Mouse (Mus musculus): ENCODE data around the gene Myo1b. TPM values are rescaled to one million over a fixed set of nuclear protein-coding genes. Genes with fewer than 3 reads are reported as not detected.

The Myo1b gene
- total RNA-seq, 2 experiments from 2014 or later = 29.3 to 32.3 TPM

GRCm38 (mm10) chr1:51740626-51741231, 175.1 kb downstream of the Myo1b start:
- DNase-seq (ENCODE audit: low spot score in 2 of 2) = no peak

- peak in 1 of 2 experiments; percentile 42 for DNase-seq (ENCODE audit: low spot score in 2 of 2)
These were observed 176.5 kb downstream of the Myo1b start for GRCm38 (mm10) chr1:51739252-51739852.

- no peak for DNase-seq (ENCODE audit: low spot score in 2 of 2)
These were observed 179.0 kb downstream of the Myo1b start for GRCm38 (mm10) chr1:51736822-51737221.

GRCm38 (mm10) chr1:51734721-51735120, 181.2 kb downstream of the Myo1b start:
- DNase-seq (ENCODE audit: low spot score in 2 of 2) = no peak

GRCm38 (mm10) chr1:51729407-51729806, 186.5 kb downstream of the Myo1b start:
- DNase-seq (ENCODE audit: low spot score in 2 of 2) = no peak

GRCm38 (mm10) chr1:51728816-51729215, 187.1 kb downstream of the Myo1b start:
- DNase-seq (ENCODE audit: low spot score in 2 of 2) = no peak

- DNase-seq (ENCODE audit: low spot score in 2 of 2) = peak in 1 of 2 experiments; percentile 57
These were observed 195.8 kb downstream of the Myo1b start for GRCm38 (mm10) chr1:51719897-51720673.

GRCm38 (mm10) chr1:51710831-51711230, 205.0 kb downstream of the Myo1b start:
- DNase-seq (ENCODE audit: low spot score in 2 of 2) = no peak

GRCm38 (mm10) chr1:51706106-51706505, 209.8 kb downstream of the Myo1b start:
- no peak for DNase-seq (ENCODE audit: low spot score in 2 of 2)

GRCm38 (mm10) chr1:51704610-51705009, 211.3 kb downstream of the Myo1b start:
- no peak for DNase-seq (ENCODE audit: low spot score in 2 of 2)

Other genes starting within 250 kb of the Myo1b start
- gene Stat4, start 71.1 kb upstream of the Myo1b start, total RNA-seq (2021) = under 1 TPM; 0.55 to 0.81 TPM
- 10 to 100 TPM; 15.8 to 17.9 TPM for gene Stat1, start 203.4 kb upstream of the Myo1b start, total RNA-seq (2021)

All from layer of hippocampus, postnatal 14 days (tissue).